Mouse (Mus musculus) bone marrow macrophage, adult 2 months (primary cell): ENCODE measurements around the gene Ankrd52. TPM values are rescaled to one million over a fixed set of nuclear protein-coding genes. Genes with fewer than 3 reads are reported as not detected.
A peak's percentile ranks its signal among the peaks of the same experiment; 100 is the strongest.

Experiments
- H3K27ac ChIP-seq: 2 replicates; pipeline ENCODE4 v1.5.1; 2012; ENCODE audit warnings: low read depth, low read length; ENCODE audit not compliant: insufficient read depth
- H3K4me1 ChIP-seq: 2 replicates; pipeline ENCODE4 v1.6.1; 2012; ENCODE audit warnings: low read length; ENCODE audit not compliant: control insufficient read depth, insufficient read depth
- H3K4me3 ChIP-seq: 2 replicates; pipeline ENCODE4 v1.5.1; 2012; ENCODE audit warnings: mild to moderate bottlenecking, low read length, moderate library complexity; ENCODE audit not compliant: insufficient read depth
- CTCF ChIP-seq: IDR thresholded peaks from 2 replicates; pipeline ENCODE4 v1.5.1; 2012; ENCODE audit warnings: low read depth, mild to moderate bottlenecking, low read length, moderate library complexity
- POLR2A ChIP-seq: IDR thresholded peaks from 2 replicates; pipeline ENCODE4 v1.6.1; 2012; ENCODE audit warnings: mild to moderate bottlenecking, low read depth, low read length, borderline replicate concordance
- polyA plus RNA-seq: library from polyadenylated mRNA; stranded (reverse); fragments of >200 nt; gene quantifications from 2 replicates; pipeline ENCODE4 v1.2.4, GENCODE M21; 2012; ENCODE audit not compliant: missing spikeins, insufficient read depth, insufficient read length

The Ankrd52 gene
- polyA plus RNA-seq, 1 experiment, result 34.8 TPM

DNA sequence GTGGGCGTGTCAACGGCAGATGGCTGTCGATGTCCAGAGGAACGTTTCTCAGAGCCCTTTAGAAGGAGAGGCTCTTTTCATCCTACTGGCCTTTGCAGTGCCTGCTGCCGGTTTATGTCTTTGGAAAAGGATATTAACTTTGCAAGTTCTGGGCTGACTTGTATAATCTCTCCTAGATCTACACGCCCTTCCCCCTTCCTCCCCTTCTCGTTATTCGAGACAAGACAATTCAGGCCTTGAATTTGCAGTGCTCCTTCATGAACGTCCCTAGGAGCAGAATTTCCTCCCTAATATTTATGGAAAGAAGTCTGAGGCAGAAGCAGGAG lies 7.7 kb upstream of the Ankrd52 start:
- peak overlapping the region; percentile 79 for H3K4me3 ChIP-seq
- TF ChIP-seq POLR2A, result no peak
- TF ChIP-seq CTCF, result no peak
- H3K4me1 ChIP-seq, result peaks cover 40% of the 10 kb centered on the region

GRCm38 (mm10) chr10:128369599-128369998 lies 7.3 kb upstream of the Ankrd52 start:
- H3K4me1 ChIP-seq, result peaks cover 42% of the 10 kb centered on the region
- peak overlapping the region; percentile 79 for H3K4me3 ChIP-seq
- TF ChIP-seq CTCF (no peak), POLR2A (no peak)
- H3K27ac ChIP-seq, result peak overlapping the region; percentile 93

More for the DNA sequence above, 7.7 kb upstream of the Ankrd52 start:
- H3K27ac ChIP-seq, result peak overlapping the region; percentile 93

GRCm38 (mm10) chr10:128370021-128370420 lies 6.9 kb upstream of the Ankrd52 start:
- Histone ChIP-seq H3K4me1 (peaks cover 42% of the 10 kb centered on the region), H3K4me3 (no peak overlapping the region; the same call in 1 of the 2 replicates), H3K27ac (peak overlapping the region; percentile 93; the same call in 1 of the 2 replicates)
- TF ChIP-seq POLR2A, result no peak
- TF ChIP-seq CTCF, result no peak

GRCm38 (mm10) chr10:128370601-128371000 lies 6.3 kb upstream of the Ankrd52 start:
- no peak for TF ChIP-seq CTCF
- no peak for TF ChIP-seq POLR2A
- H3K4me1 ChIP-seq, result peaks cover 42% of the 10 kb centered on the region
- no peak overlapping the region; the same call in 1 of the 2 replicates for H3K4me3 ChIP-seq
- H3K27ac ChIP-seq, result peak overlapping the region; percentile 43

GRCm38 (mm10) chr10:128372142-128372541 lies 4.8 kb upstream of the Ankrd52 start:
- peak; percentile 47 for TF ChIP-seq CTCF
- no peak for TF ChIP-seq POLR2A
- Histone ChIP-seq H3K4me3 (no peak overlapping the region), H3K4me1 (peaks cover 50% of the 10 kb centered on the region), H3K27ac (peak overlapping the region; percentile 58)

DNA sequence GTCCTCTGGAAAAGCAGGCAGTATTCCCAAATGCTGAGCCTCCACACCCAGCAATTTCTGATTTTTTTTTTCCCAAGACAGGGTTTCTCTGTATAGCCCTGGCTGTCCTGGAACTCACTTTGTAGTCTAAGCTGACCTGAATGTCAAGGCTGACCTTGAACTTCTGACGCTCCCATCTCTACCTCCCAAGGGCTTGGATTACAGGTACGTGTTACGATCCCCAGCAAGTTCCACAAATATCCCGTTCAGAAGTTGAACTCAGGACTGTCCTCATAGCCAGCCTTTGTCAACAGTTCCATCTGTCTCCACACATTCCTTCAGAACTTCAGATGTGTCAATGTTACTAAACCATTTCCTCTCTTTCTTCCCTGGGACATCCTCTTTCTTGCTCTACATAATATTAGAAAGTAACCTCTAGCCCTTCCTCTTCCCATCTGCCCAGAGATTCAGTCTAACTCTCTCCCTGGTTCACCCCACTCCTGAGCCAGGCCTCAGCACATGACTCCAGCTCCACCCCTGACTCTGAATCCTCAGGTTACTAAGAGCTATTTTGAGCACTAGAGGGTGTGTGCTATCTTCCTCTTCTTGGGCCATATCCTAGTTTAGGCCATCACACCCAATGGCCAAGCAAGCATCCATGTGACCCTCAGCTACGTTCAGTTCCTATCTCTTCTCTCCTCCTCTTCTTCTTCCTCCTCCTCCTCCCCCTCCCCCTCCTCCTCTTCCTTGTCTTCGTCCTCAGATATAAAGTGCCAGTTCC lies 3.7 kb upstream of the Ankrd52 start:
- TF ChIP-seq CTCF, result no peak
- TF ChIP-seq POLR2A, result no peak
- peak overlapping the region; percentile 96 for H3K27ac ChIP-seq
- no peak overlapping the region for H3K4me3 ChIP-seq
- H3K4me1 ChIP-seq, result peaks cover 48% of the 10 kb centered on the region

GRCm38 (mm10) chr10:128374393-128374792 lies 2.5 kb upstream of the Ankrd52 start:
- TF ChIP-seq POLR2A (no peak), CTCF (0 out of 2 replicates have a peak, but pooled peaks have one; percentile 20)
- peak overlapping the region; percentile 96 for H3K27ac ChIP-seq
- no peak overlapping the region for H3K4me3 ChIP-seq
- peaks cover 56% of the 10 kb centered on the region for H3K4me1 ChIP-seq

- Histone ChIP-seq H3K4me1 (peaks cover 40% of the 10 kb centered on the region), H3K4me3 (peak overlapping the region; percentile 91), H3K27ac (peak overlapping the region; percentile 91)
- no peak for TF ChIP-seq POLR2A
- no peak for TF ChIP-seq CTCF
Observed at GRCm38 (mm10) chr10:128376099-128376454, 838 bp upstream of the Ankrd52 start.

GRCm38 (mm10) chr10:128377222-128377939 lies 466 bp downstream of the Ankrd52 start:
- peaks cover 33% of the 10 kb centered on the region for H3K4me1 ChIP-seq
- H3K27ac ChIP-seq, result peak overlapping the region; percentile 70
- H3K4me3 ChIP-seq, result peak overlapping the region; percentile 91
- TF ChIP-seq CTCF, result no peak
- no peak for TF ChIP-seq POLR2A

GRCm38 (mm10) chr10:128377940-128378448 lies 1.1 kb downstream of the Ankrd52 start:
- peak overlapping the region; percentile 91 for H3K4me3 ChIP-seq

DNA sequence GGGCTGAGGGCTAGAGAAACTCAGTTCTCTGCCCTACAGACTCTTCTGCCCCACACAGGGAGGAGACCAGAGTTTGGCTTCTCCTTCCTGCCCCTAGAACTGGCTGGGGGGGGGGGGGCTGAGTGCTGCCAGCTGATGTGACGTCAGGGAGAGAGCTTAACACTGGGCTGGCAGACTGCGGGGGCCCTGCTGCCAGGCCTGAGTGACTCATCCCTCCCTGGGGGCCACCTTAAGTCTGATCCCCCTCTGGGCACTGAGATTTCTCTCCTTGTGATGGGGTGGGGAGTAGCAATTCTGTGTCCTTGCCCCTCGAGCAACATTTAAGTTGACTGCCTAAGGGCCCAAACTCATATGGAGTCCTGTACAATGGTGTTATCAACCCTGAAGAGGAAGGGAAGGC lies 1.5 kb downstream of the Ankrd52 start:
- H3K27ac ChIP-seq, result no peak overlapping the region
- H3K4me1 ChIP-seq, result peaks cover 28% of the 10 kb centered on the region
- peak overlapping the region; percentile 91 for H3K4me3 ChIP-seq
- TF ChIP-seq CTCF (no peak), POLR2A (no peak)

More at GRCm38 (mm10) chr10:128377940-128378448, 1.1 kb downstream of the Ankrd52 start:
- TF ChIP-seq CTCF (no peak), POLR2A (no peak)
- Histone ChIP-seq H3K27ac (peak overlapping the region; percentile 70; the same call in 1 of the 2 replicates), H3K4me1 (peaks cover 29% of the 10 kb centered on the region)
